Mouse (Mus musculus) midbrain, embryonic 11.5 days (tissue): ENCODE measurements around the gene Smurf1. TPM values are rescaled to one million over a fixed set of nuclear protein-coding genes. Genes with fewer than 3 reads are reported as not detected.

Source experiments
- ATAC-seq: fragments of 200-750 bp; cut with Nextera tagmentation; 2 replicates; pipeline ENCODE4 v1.8.0; 2017; ENCODE audit warnings: moderate TSS enrichment, moderate library complexity; ENCODE audit not compliant: low FRiP score
- DNase-seq: peaks from one replicate; pipeline ENCODE4 v3.0.0; 2015; ENCODE audit warnings: low spot score; ENCODE audit errors: missing footprints
- H3K27ac ChIP-seq: fragments of 300-500 bp; sonication (generic); 2 replicates; pipeline ENCODE4 v1.5.1; 2014; ENCODE audit warnings: low read depth, low read length
- H3K27me3 ChIP-seq: fragments of 300-500 bp; sonication (generic); 2 replicates; pipeline ENCODE4 v1.6.1; 2014; ENCODE audit warnings: mild to moderate bottlenecking, low read length, moderate library complexity, mixed read lengths; ENCODE audit not compliant: control insufficient read depth, insufficient read depth
- H3K36me3 ChIP-seq: fragments of 300-500 bp; sonication (generic); 2 replicates; pipeline ENCODE4 v1.6.1; 2014; ENCODE audit warnings: mild to moderate bottlenecking, low read length, moderate library complexity, mixed read lengths; ENCODE audit not compliant: control insufficient read depth, insufficient read depth
- H3K4me1 ChIP-seq: fragments of 300-500 bp; sonication (generic); 2 replicates; pipeline ENCODE4 v1.6.1; 2014; ENCODE audit warnings: low read length; ENCODE audit not compliant: control insufficient read depth, insufficient read depth
- H3K4me2 ChIP-seq: fragments of 300-500 bp; sonication (generic); 2 replicates; pipeline ENCODE4 v1.6.1; 2014; ENCODE audit warnings: mild to moderate bottlenecking, moderate library complexity
- H3K4me3 ChIP-seq: fragments of 300-500 bp; sonication (generic); 2 replicates; pipeline ENCODE4 v1.5.1; 2014; ENCODE audit warnings: low read depth, low read length
- H3K9ac ChIP-seq: fragments of 300-500 bp; sonication (generic); 2 replicates; pipeline ENCODE4 v1.6.1; 2014; ENCODE audit warnings: low read length
- H3K9me3 ChIP-seq: fragments of 300-500 bp; sonication (generic); 2 replicates; pipeline ENCODE4 v1.6.1; 2016; ENCODE audit warnings: low read length; ENCODE audit not compliant: control insufficient read depth
- WGBS: fragments of 180-500 bp; shearing (Covaris S2); extraction: QIAGEN DNeasy Blood & Tissue Kit; methylation state at CpG from one replicate; pipeline ENCODE4 v1.1.7; 2014; 5-methylcytosine and 5-hydroxymethylcytosine counted together
- polyA plus RNA-seq: library from polyadenylated mRNA; unstranded; fragments of >200 nt; fragmentation: Nextera tagmentation; extraction: Ambion mirVana; gene quantifications from 2 replicates; pipeline ENCODE4 v1.2.1, GENCODE M21; 2014

The Smurf1 gene
- polyA plus RNA-seq, 1 experiment from 2014 or later = 17.8 TPM

DNA sequence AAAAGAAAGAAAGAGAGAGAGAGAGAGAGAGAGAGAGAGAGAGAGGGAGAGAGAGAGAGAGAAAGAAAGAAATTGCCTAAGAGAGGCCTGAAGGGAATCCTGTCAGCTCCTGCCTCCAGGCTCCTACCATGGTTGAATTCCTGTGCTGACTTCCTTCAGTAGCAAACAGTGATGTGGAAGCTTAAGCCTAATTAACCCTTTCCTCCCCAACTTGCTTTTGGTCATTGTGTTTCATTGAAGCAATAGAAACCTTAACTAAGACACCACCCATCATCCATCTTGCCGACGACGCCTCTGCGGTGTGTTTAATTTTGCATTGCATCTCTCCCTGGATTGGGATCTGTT is 23.4 kb upstream of the Smurf1 start:
- Histone ChIP-seq H3K4me3 (no peak overlapping the region), H3K36me3 (no peaks in the 10 kb centered on the region), H3K27me3 (no peaks in the 10 kb centered on the region), H3K9ac (no peak overlapping the region), H3K4me2 (no peak overlapping the region), H3K27ac (no peak overlapping the region), H3K9me3 (no peaks in the 10 kb centered on the region), H3K4me1 (no peaks in the 10 kb centered on the region)
- 89% methylated on average over 4 of the region's 4 CpGs for WGBS
- DNase-seq = peak; percentile 87
- ATAC-seq = no peak

GRCm38 (mm10) chr5:144988340-144989060 is 22.9 kb upstream of the Smurf1 start:
- H3K4me2 ChIP-seq = no peak overlapping the region
- H3K9me3 ChIP-seq = no peaks in the 10 kb centered on the region
- no peaks in the 10 kb centered on the region for H3K36me3 ChIP-seq
- peak; percentile 88 for DNase-seq
- H3K4me1 ChIP-seq = no peaks in the 10 kb centered on the region
- H3K4me3 ChIP-seq = no peak overlapping the region
- ATAC-seq = 0 out of 2 replicates have a peak, but pooled peaks have one; percentile 46
- no peak overlapping the region for H3K9ac ChIP-seq
- WGBS = 55% methylated on average over 9 of the region's 9 CpGs
- H3K27me3 ChIP-seq = no peaks in the 10 kb centered on the region
- no peak overlapping the region for H3K27ac ChIP-seq

DNA sequence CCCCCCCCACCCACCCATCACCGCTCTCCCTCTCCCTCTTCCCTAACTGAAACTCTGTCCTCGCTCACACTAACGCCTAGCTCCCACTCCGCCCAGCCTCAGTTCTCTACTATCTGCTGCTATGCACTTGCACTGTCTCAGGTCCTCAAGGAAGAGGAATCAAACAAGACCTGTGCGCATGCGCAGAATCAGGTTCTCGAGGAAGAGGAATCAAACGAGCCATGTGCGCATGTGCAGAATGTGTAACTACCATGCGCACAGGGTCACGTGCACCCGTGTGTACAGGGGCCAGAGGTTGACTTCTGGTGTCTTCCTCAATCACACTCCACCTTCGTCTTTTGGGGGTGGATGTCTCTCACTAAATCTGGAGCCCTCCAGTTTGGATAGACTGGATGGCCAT is 21.9 kb upstream of the Smurf1 start:
- Histone ChIP-seq H3K4me2 (no peak overlapping the region), H3K27ac (no peak overlapping the region), H3K9ac (no peak overlapping the region), H3K4me1 (no peaks in the 10 kb centered on the region), H3K27me3 (no peaks in the 10 kb centered on the region), H3K36me3 (no peaks in the 10 kb centered on the region), H3K4me3 (no peak overlapping the region), H3K9me3 (peaks cover 4% of the 10 kb centered on the region; the same call in 1 of the 2 replicates)
- DNase-seq (peak; percentile 39), ATAC-seq (no peak)
- 91% methylated on average over 13 of the region's 13 CpGs for WGBS

DNA sequence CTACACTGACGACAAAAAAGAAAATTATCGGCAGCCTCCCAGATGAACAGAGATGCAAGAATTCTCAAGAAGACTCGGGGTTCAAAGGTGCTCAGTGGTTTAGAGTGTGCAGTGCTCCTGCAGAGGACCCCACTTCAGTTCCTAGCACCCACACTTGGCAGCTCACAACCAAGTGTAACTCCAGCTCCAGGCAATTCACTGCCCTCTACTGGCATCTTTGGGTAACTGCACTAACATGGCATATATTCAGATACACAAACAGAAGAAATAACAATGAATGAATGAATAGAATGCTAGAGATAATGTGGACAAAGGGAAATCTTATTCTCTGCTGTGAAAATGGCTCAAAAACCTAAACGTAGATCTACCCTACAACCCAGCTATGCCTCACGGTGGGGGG is 19.2 kb upstream of the Smurf1 start:
- Histone ChIP-seq H3K4me1 (no peaks in the 10 kb centered on the region), H3K4me3 (no peak overlapping the region), H3K4me2 (no peak overlapping the region), H3K9ac (no peak overlapping the region), H3K9me3 (peaks cover 4% of the 10 kb centered on the region; the same call in 1 of the 2 replicates), H3K27ac (no peak overlapping the region), H3K27me3 (no peaks in the 10 kb centered on the region), H3K36me3 (no peaks in the 10 kb centered on the region)
- ATAC-seq (no peak), DNase-seq (no peak)
- WGBS = 92% methylated on average over 5 of the region's 5 CpGs

DNA sequence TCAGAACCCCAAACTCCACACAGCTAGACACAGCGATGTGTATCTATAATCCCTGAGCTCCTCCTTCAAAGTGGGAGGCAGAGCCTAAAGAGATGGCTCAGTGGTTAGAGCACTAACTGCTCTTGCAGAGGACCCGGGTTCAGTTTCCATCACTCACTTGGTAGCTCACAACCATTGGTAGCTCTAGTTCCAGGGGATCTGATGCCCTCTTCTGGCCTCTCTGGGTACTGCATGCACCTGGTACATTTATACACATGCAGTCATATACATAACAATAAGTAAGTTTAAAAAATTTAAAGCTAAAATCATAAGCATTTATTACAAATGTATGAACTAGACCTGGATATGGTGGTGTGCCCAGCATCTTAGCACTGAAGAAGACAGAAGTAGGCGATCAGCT is 17.6 kb upstream of the Smurf1 start:
- DNase-seq = no peak
- no peak for ATAC-seq
- Histone ChIP-seq H3K36me3 (no peaks in the 10 kb centered on the region), H3K9me3 (peaks cover 4% of the 10 kb centered on the region; the same call in 1 of the 2 replicates), H3K27ac (no peak overlapping the region), H3K9ac (no peak overlapping the region), H3K27me3 (no peaks in the 10 kb centered on the region), H3K4me1 (no peaks in the 10 kb centered on the region), H3K4me3 (no peak overlapping the region), H3K4me2 (no peak overlapping the region)
- WGBS = 94% methylated on average over 3 of the region's 3 CpGs

GRCm38 (mm10) chr5:144979110-144979509 is 13.5 kb upstream of the Smurf1 start:
- no peak overlapping the region for H3K9ac ChIP-seq
- ATAC-seq = no peak
- no peak overlapping the region for H3K27ac ChIP-seq
- DNase-seq = peak; percentile 44
- H3K27me3 ChIP-seq = no peaks in the 10 kb centered on the region
- WGBS = 91% methylated on average over 6 of the region's 6 CpGs
- peaks cover 4% of the 10 kb centered on the region; the same call in 1 of the 2 replicates for H3K9me3 ChIP-seq
- H3K4me1 ChIP-seq = no peaks in the 10 kb centered on the region
- H3K4me3 ChIP-seq = no peak overlapping the region
- H3K36me3 ChIP-seq = no peaks in the 10 kb centered on the region
- H3K4me2 ChIP-seq = no peak overlapping the region

DNA sequence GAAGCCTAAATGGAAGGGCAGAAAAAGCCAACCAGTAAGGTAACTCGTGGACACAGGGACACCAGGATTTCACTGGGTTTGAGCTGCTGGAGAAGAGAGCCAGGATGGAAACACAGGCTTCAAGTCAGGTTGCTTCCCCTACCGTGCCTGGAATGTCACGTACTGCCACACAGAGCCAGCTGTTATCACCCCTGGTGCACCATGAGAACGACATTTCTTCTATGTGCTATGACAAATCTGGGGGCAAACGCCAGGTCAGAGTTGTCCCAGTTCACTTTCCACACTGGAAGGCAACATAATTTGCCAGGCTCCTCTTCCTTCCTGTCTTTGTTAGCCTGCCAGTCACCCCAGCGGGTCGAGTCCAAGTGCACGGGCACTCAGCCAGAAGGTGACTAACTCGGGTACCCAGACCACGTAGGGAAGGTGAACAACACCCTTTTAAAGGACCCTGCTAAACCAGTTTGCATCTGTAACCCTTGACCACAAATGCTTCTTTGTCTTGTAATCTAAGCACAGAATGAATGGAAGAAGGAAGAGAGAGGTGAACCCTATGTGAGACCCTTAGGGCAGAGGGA is 13.0 kb upstream of the Smurf1 start:
- peak; percentile 47 for DNase-seq
- WGBS = 81% methylated on average over 10 of the region's 10 CpGs

GRCm38 (mm10) chr5:144971266-144971665 is 5.6 kb upstream of the Smurf1 start:
- no peak overlapping the region for H3K9ac ChIP-seq
- WGBS = 83% methylated on average over 3 of the region's 3 CpGs
- H3K9me3 ChIP-seq = no peaks in the 10 kb centered on the region
- H3K4me2 ChIP-seq = no peak overlapping the region
- H3K4me3 ChIP-seq = no peak overlapping the region
- no peak overlapping the region for H3K27ac ChIP-seq
- H3K27me3 ChIP-seq = 0 out of 2 replicates have a peak, but pooled peaks cover 2% of the 10 kb centered on the region
- DNase-seq = no peak
- no peak for ATAC-seq
- no peaks in the 10 kb centered on the region for H3K36me3 ChIP-seq
- peaks cover 2% of the 10 kb centered on the region; the same call in 1 of the 2 replicates for H3K4me1 ChIP-seq

More for the DNA sequence above, 13.0 kb upstream of the Smurf1 start:
- H3K4me3 ChIP-seq = no peak overlapping the region
- no peak for ATAC-seq
- H3K4me2 ChIP-seq = no peak overlapping the region
- H3K27me3 ChIP-seq = no peaks in the 10 kb centered on the region
- H3K4me1 ChIP-seq = no peaks in the 10 kb centered on the region
- peaks cover 4% of the 10 kb centered on the region; the same call in 1 of the 2 replicates for H3K9me3 ChIP-seq
- no peak overlapping the region for H3K9ac ChIP-seq
- no peak overlapping the region for H3K27ac ChIP-seq
- no peaks in the 10 kb centered on the region for H3K36me3 ChIP-seq

DNA sequence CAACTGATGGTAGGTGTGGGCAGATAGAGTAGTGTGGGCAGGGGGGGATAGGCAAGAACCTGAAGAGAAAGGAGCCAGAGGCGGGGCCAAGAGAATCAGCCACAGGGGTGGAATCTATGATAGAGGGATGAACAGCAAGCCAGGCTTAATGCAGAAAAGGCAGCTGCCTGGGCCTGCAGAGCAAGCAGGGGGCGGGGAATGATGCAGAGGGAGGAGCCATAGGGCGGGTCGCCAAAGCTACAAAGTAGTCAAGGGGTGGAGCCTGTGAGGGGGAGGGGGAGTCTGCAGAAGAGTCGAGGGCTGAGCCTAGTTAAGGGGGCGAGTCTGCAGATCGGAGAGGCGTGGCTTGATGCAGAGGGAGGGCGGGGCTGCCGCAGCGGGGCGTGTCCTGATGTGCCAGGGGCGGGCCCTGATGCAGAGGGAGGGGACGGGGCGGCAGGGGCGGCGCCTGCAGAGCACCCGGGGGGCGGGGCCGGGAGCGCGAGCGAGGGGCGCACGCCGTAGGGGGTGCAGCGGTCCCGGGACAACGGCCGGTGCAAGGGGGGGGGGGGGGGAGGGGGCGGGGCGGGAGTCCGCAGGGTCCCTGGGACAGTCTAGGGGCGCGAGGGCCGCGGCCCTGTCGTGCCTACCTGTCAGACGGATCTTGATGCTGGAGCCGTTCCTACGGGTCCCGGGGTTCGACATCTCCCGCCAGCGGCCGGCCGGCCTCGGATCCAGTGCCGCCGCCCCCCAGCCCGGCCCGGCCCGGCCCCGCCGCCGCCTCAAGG is 592 bp downstream of the Smurf1 start:
- peak overlapping the region; percentile 85 for H3K27ac ChIP-seq
- H3K9me3 ChIP-seq = no peaks in the 10 kb centered on the region
- DNase-seq (peak; percentile 99), ATAC-seq (peak; percentile 81)
- peak overlapping the region; percentile 66 for H3K4me2 ChIP-seq
- no peaks in the 10 kb centered on the region for H3K36me3 ChIP-seq
- H3K9ac ChIP-seq = peak overlapping the region; percentile 87
- H3K4me1 ChIP-seq = peaks cover 5% of the 10 kb centered on the region
- H3K4me3 ChIP-seq = peak overlapping the region; percentile 90
- WGBS = under 1% methylated on average over 20 of the region's 56 CpGs
- 0 out of 2 replicates have a peak, but pooled peaks cover 2% of the 10 kb centered on the region for H3K27me3 ChIP-seq
